Mouse (Mus musculus): ENCODE data around the gene Snx9.

DNA sequence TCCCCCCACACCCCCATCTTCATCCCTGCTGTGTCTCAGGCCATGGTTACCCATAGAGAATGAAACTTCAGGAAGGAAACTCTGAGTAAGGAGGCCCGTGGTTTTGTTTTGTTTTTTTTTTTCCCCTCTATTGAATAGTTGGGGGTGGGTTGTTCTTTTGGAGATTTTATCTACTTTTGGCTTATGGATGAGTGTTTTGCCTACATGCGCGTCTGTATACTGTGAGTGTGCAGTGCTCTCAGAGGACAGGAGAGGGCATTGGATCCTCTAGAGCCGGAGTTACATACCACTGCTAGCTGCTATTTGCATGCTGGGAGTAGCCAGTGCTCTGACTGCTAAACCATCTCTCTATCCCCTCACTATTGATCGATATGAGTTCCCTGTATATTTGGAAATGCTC lies 60.3 kb downstream of the Snx9 start:
- no peak for TF ChIP-seq CTCF (IDR thresholded peaks at IDR 0.05; ENCODE audit: low read depth)
- TF ChIP-seq EP300 (IDR thresholded peaks at IDR 0.05; ENCODE audit: low read depth) = no peak

Data from liver, embryonic 14.5 days (tissue).